Mouse (Mus musculus): ENCODE measurements around the gene Gm20820. TPM values are rescaled to one million over a fixed set of nuclear protein-coding genes. Genes with fewer than 3 reads are reported as not detected.
"Not testable (repeated sequence)": the region's sequence is repeated elsewhere in the genome, so short reads cannot be mapped to it uniquely, and the experiment has no call there.

Gene Gm20820
- not detected in 2 replicates for polyA plus RNA-seq (2014; fragmentation: Nextera tagmentation; extraction: Ambion mirVana)

- not testable (repeated sequence) for DNase-seq (ENCODE audit: low spot score); ATAC-seq; H3K4me3 ChIP-seq (ENCODE audit: low read depth, low read length); H3K36me3 ChIP-seq (ENCODE audit: control insufficient read depth, insufficient read depth, low read length); H3K27me3 ChIP-seq (replicated peaks; ENCODE audit: control insufficient read depth, insufficient read depth, low read length); H3K4me2 ChIP-seq (ENCODE audit: low read length); H3K9me3 ChIP-seq (replicated peaks; ENCODE audit: control insufficient read depth, low read length); H3K9ac ChIP-seq (ENCODE audit: low read length); H3K27ac ChIP-seq (ENCODE audit: low read depth, low read length); H3K4me1 ChIP-seq (ENCODE audit: control insufficient read depth, insufficient read depth, low read length)
- no CpG with 5 or more reads among the region's 6 CpGs for WGBS
These were observed at the start of gene Gm20820 for GRCm38 (mm10) chrY:86061472-86061871. TSS of gene Gm20820 (plus strand) at chrY:86061772.
